ENCODE assay signal across 31 mouse cellular contexts in the genomic region with DNA sequence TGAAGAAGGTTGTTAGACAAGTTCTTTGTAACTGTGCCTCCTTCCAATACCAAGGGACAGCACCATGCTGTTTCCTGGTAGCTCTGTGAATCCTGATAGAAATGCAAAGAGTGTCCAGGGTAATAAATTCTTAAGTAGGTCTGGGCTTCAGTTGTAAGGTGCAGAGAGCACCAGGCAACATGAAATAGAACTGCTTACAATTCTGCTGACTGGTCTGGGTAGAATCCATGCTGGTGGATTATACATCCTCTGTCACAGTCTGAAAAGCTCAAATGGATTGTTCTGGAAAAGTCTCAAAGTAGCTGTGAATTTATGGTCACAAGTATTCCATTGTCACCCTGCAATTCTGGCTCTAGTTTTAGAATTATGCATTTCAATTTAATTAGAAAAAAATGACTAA.
"Had no signal": no experiment of that assay in that cellular context is flagged by ENCODE, and none has a peak within 500 bp of the region (broad histone marks: within the 10 kb centered on the region; RNA-seq: fewer than 3 reads in every experiment).

No protein-coding gene starts in this region.

- H3K27ac ChIP-seq: left cerebral cortex, adult 2 months; limb, embryonic 10.5 days; limb, embryonic 12.5 days; limb, embryonic 13.5 days; limb, embryonic 15.5 days; liver, embryonic 12.5 days; liver, embryonic 13.5 days; liver, embryonic 14.5 days; liver, embryonic 15.5 days; lung, embryonic 15.5 days; macrophage; midbrain, embryonic 10.5 days; midbrain, embryonic 12.5 days; midbrain, embryonic 13.5 days; midbrain, embryonic 15.5 days had no signal

- H3K4me2 ChIP-seq: limb, embryonic 12.5 days; limb, embryonic 13.5 days; limb, embryonic 15.5 days; liver, embryonic 11.5 days; liver, embryonic 12.5 days; liver, embryonic 13.5 days; liver, embryonic 15.5 days; lung, embryonic 14.5 days; lung, embryonic 15.5 days; midbrain, embryonic 11.5 days; midbrain, embryonic 12.5 days; midbrain, embryonic 13.5 days; midbrain, embryonic 15.5 days had no signal

- H3K4me1 ChIP-seq: limb, embryonic 10.5 days; limb, embryonic 12.5 days; limb, embryonic 13.5 days; limb, embryonic 15.5 days; liver, embryonic 12.5 days; liver, embryonic 13.5 days; liver, embryonic 15.5 days; lung, embryonic 15.5 days; megakaryocyte, embryonic 14.5 days; midbrain, embryonic 10.5 days; midbrain, embryonic 12.5 days; midbrain, embryonic 13.5 days; midbrain, embryonic 15.5 days had no signal

- H3K27me3 ChIP-seq: limb, embryonic 12.5 days; limb, embryonic 13.5 days; limb, embryonic 15.5 days; liver, embryonic 12.5 days; liver, embryonic 13.5 days; liver, embryonic 15.5 days; lung, embryonic 15.5 days; megakaryocyte, embryonic 14.5 days; midbrain, embryonic 12.5 days; midbrain, embryonic 13.5 days; midbrain, embryonic 15.5 days had no signal

- H3K9ac ChIP-seq: limb, embryonic 12.5 days; limb, embryonic 13.5 days; limb, embryonic 15.5 days; liver, embryonic 12.5 days; liver, embryonic 13.5 days; liver, embryonic 14.5 days; liver, embryonic 15.5 days; liver, postnatal 0 days; lung, embryonic 14.5 days; lung, embryonic 15.5 days; midbrain, embryonic 12.5 days; midbrain, embryonic 13.5 days; midbrain, embryonic 15.5 days had no signal

- H3K36me3 ChIP-seq: limb, embryonic 10.5 days; limb, embryonic 12.5 days; limb, embryonic 13.5 days; limb, embryonic 15.5 days; liver, embryonic 12.5 days; liver, embryonic 13.5 days; liver, embryonic 15.5 days; lung, embryonic 15.5 days; midbrain, embryonic 10.5 days; midbrain, embryonic 12.5 days; midbrain, embryonic 13.5 days; midbrain, embryonic 15.5 days had no signal

- H3K4me3 ChIP-seq: left cerebral cortex, adult 2 months; limb, embryonic 10.5 days; limb, embryonic 12.5 days; limb, embryonic 13.5 days; limb, embryonic 15.5 days; liver, embryonic 12.5 days; liver, embryonic 13.5 days; liver, embryonic 15.5 days; lung, embryonic 15.5 days; megakaryocyte, embryonic 14.5 days; midbrain, embryonic 10.5 days; midbrain, embryonic 12.5 days; midbrain, embryonic 13.5 days; midbrain, embryonic 15.5 days; myocyte had no signal

- H3K9me3 ChIP-seq: limb, embryonic 10.5 days; limb, embryonic 12.5 days; limb, embryonic 13.5 days; limb, embryonic 15.5 days; liver, embryonic 12.5 days; liver, embryonic 13.5 days; liver, embryonic 15.5 days; lung, embryonic 15.5 days; midbrain, embryonic 10.5 days; midbrain, embryonic 12.5 days; midbrain, embryonic 13.5 days; midbrain, embryonic 15.5 days had no signal

- ATAC-seq: liver, embryonic 12.5 days; liver, postnatal 0 days; lung, postnatal 0 days; midbrain, embryonic 13.5 days; midbrain, embryonic 15.5 days; midbrain, embryonic 16.5 days had no signal

- DNase-seq: left cerebral cortex, postnatal 4 days; liver; liver, embryonic 13.5 days; liver, postnatal 0 days; lung, adult 18-20 months; lung, adult 2 months; lung, embryonic 14.5 days; lung, postnatal 10 days; lung, postnatal 14 days; lung, postnatal 4 days; midbrain, embryonic 14.5 days had no signal
